Mouse (Mus musculus): ENCODE results near the gene Cox6b1. TPM values are rescaled to one million over a fixed set of nuclear protein-coding genes. Genes with fewer than 3 reads are reported as not detected.

Cox6b1 gene
- total and polyA plus RNA-seq, 2 experiments from 2014 or later = 1,408 to 4,395 TPM

- DNase-seq (ENCODE audit: low spot score) (no peak), ATAC-seq (ENCODE audit: insufficient read depth, low read depth) (no peak)
- H3K27ac ChIP-seq (ENCODE audit: low read depth) = no peak overlapping the region
Measured at GRCm38 (mm10) chr7:30608476-30608875, 17.5 kb downstream of the Cox6b1 start.

GRCm38 (mm10) chr7:30607706-30608309 lies 18.1 kb downstream of the Cox6b1 start:
- TF ChIP-seq CTCF (IDR thresholded peaks at IDR 0.05; ENCODE audit: low read depth) (peak; percentile 71), EP300 (IDR thresholded peaks at IDR 0.05; ENCODE audit: low read depth) (no peak)
- H3K4me1 ChIP-seq (ENCODE audit: control insufficient read depth, insufficient read depth) = peaks cover 8% of the 10 kb centered on the region; the same call in 1 of the 2 replicates
- H3K9me3 ChIP-seq (replicated peaks; ENCODE audit: control insufficient read depth, low read length) = no peaks in the 10 kb centered on the region
- ATAC-seq (ENCODE audit: insufficient read depth, low read depth) (peak; percentile 56), DNase-seq (ENCODE audit: low spot score) (peak; percentile 60)
- no peak overlapping the region for H3K27ac ChIP-seq (ENCODE audit: low read depth)
- no peak overlapping the region for H3K4me2 ChIP-seq (ENCODE audit: low read depth, low read length)
- 25% methylated on average over 8 of the region's 8 CpGs for WGBS
- H3K9ac ChIP-seq (replicated peaks; ENCODE audit: low read depth, low read length) = no peak overlapping the region
- H3K4me3 ChIP-seq (ENCODE audit: low read depth, low read length) = no peak overlapping the region
- H3K36me3 ChIP-seq (replicated peaks; ENCODE audit: control insufficient read depth, insufficient read depth, low read length) = no peaks in the 10 kb centered on the region
- H3K27me3 ChIP-seq (ENCODE audit: control insufficient read depth, insufficient read depth, low read length) = no peaks in the 10 kb centered on the region

More at GRCm38 (mm10) chr7:30608476-30608875, 17.5 kb downstream of the Cox6b1 start:
- no peaks in the 10 kb centered on the region for H3K27me3 ChIP-seq (ENCODE audit: control insufficient read depth, insufficient read depth, low read length)
- WGBS = 57% methylated on average over 16 of the region's 16 CpGs
- H3K9ac ChIP-seq (replicated peaks; ENCODE audit: low read depth, low read length) = no peak overlapping the region
- no peak overlapping the region for H3K4me3 ChIP-seq (ENCODE audit: low read depth, low read length)
- H3K9me3 ChIP-seq (replicated peaks; ENCODE audit: control insufficient read depth, low read length) = no peaks in the 10 kb centered on the region
- TF ChIP-seq EP300 (IDR thresholded peaks at IDR 0.05; ENCODE audit: low read depth) (no peak), CTCF (IDR thresholded peaks at IDR 0.05; ENCODE audit: low read depth) (no peak)
- peaks cover 8% of the 10 kb centered on the region; the same call in 1 of the 2 replicates for H3K4me1 ChIP-seq (ENCODE audit: control insufficient read depth, insufficient read depth)
- H3K36me3 ChIP-seq (replicated peaks; ENCODE audit: control insufficient read depth, insufficient read depth, low read length) = no peaks in the 10 kb centered on the region
- no peak overlapping the region for H3K4me2 ChIP-seq (ENCODE audit: low read depth, low read length)

DNA sequence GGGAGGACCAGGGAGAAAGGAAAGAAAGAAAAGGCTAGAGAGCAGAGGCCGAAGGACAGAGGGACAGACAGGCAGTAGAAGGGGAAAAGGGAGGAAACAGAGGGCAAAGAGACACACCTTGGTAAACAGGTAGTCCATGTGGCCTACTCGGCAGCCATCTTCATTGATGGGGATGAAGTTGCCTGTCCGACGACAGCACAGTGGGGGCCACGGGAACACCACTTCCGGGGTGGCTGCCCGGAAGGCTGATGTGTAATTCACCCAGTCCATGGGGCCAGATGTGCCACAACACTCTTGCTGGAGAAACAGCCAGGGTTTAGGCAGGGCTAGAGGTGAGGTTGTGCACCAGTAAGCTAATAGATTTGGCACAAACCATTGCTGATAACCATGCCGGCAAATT lies 21.0 kb downstream of the Cox6b1 start:
- 81% methylated on average over 8 of the region's 8 CpGs for WGBS
- Histone ChIP-seq H3K27ac (ENCODE audit: low read depth) (no peak overlapping the region), H3K27me3 (ENCODE audit: control insufficient read depth, insufficient read depth, low read length) (no peaks in the 10 kb centered on the region), H3K9me3 (replicated peaks; ENCODE audit: control insufficient read depth, low read length) (no peaks in the 10 kb centered on the region), H3K4me3 (ENCODE audit: low read depth, low read length) (no peak overlapping the region), H3K4me2 (ENCODE audit: low read depth, low read length) (no peak overlapping the region), H3K36me3 (replicated peaks; ENCODE audit: control insufficient read depth, insufficient read depth, low read length) (no peaks in the 10 kb centered on the region), H3K9ac (replicated peaks; ENCODE audit: low read depth, low read length) (no peak overlapping the region), H3K4me1 (ENCODE audit: control insufficient read depth, insufficient read depth) (peaks cover 9% of the 10 kb centered on the region; the same call in 1 of the 2 replicates)
- TF ChIP-seq CTCF (IDR thresholded peaks at IDR 0.05; ENCODE audit: low read depth) (no peak), EP300 (IDR thresholded peaks at IDR 0.05; ENCODE audit: low read depth) (no peak)
- DNase-seq (ENCODE audit: low spot score) (no peak), ATAC-seq (ENCODE audit: insufficient read depth, low read depth) (no peak)

DNA sequence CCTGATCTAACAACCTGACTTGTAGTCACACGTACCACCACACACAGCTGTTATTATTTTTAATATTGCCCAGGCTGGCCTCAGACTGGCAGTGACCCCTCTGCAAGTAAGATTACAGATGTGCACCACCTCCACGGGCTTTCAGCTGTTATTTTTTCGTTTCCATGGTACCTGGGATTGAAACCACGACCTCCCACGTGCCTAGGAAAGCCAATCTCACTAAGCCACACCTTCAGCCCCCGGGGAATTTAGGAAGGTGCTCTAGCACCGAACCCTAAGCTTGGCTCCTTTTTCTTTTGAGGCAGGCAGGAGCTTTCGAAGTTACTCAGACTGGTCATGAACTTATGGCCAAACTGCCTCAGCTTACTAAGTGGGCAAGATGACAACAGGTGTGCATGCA lies 21.5 kb downstream of the Cox6b1 start:
- Histone ChIP-seq H3K36me3 (replicated peaks; ENCODE audit: control insufficient read depth, insufficient read depth, low read length) (no peaks in the 10 kb centered on the region), H3K9me3 (replicated peaks; ENCODE audit: control insufficient read depth, low read length) (no peaks in the 10 kb centered on the region), H3K27me3 (ENCODE audit: control insufficient read depth, insufficient read depth, low read length) (no peaks in the 10 kb centered on the region), H3K4me1 (ENCODE audit: control insufficient read depth, insufficient read depth) (0 out of 2 replicates have a peak, but pooled peaks cover 6% of the 10 kb centered on the region), H3K4me3 (ENCODE audit: low read depth, low read length) (no peak overlapping the region), H3K4me2 (ENCODE audit: low read depth, low read length) (no peak overlapping the region), H3K9ac (replicated peaks; ENCODE audit: low read depth, low read length) (no peak overlapping the region), H3K27ac (ENCODE audit: low read depth) (no peak overlapping the region)
- no peak for ATAC-seq (ENCODE audit: insufficient read depth, low read depth)
- 61% methylated on average over 8 of the region's 8 CpGs for WGBS
- DNase-seq (ENCODE audit: low spot score) = no peak
- TF ChIP-seq EP300 (IDR thresholded peaks at IDR 0.05; ENCODE audit: low read depth) = no peak
- no peak for TF ChIP-seq CTCF (IDR thresholded peaks at IDR 0.05; ENCODE audit: low read depth)

- TF ChIP-seq EP300 (IDR thresholded peaks at IDR 0.05; ENCODE audit: low read depth) (no peak), CTCF (IDR thresholded peaks at IDR 0.05; ENCODE audit: low read depth) (no peak)
- Histone ChIP-seq H3K27ac (ENCODE audit: low read depth) (no peak overlapping the region), H3K9me3 (replicated peaks; ENCODE audit: control insufficient read depth, low read length) (no peaks in the 10 kb centered on the region), H3K4me2 (ENCODE audit: low read depth, low read length) (no peak overlapping the region), H3K27me3 (ENCODE audit: control insufficient read depth, insufficient read depth, low read length) (no peaks in the 10 kb centered on the region), H3K36me3 (replicated peaks; ENCODE audit: control insufficient read depth, insufficient read depth, low read length) (no peaks in the 10 kb centered on the region), H3K4me3 (ENCODE audit: low read depth, low read length) (no peak overlapping the region), H3K4me1 (ENCODE audit: control insufficient read depth, insufficient read depth) (0 out of 2 replicates have a peak, but pooled peaks cover 6% of the 10 kb centered on the region), H3K9ac (replicated peaks; ENCODE audit: low read depth, low read length) (no peak overlapping the region)
- DNase-seq (ENCODE audit: low spot score) (no peak), ATAC-seq (ENCODE audit: insufficient read depth, low read depth) (no peak)
- WGBS = 22% methylated on average over 3 of the region's 3 CpGs
Measured at GRCm38 (mm10) chr7:30602583-30602982, 23.4 kb downstream of the Cox6b1 start.

GRCm38 (mm10) chr7:30600651-30601050 lies 25.3 kb downstream of the Cox6b1 start:
- Histone ChIP-seq H3K9ac (replicated peaks; ENCODE audit: low read depth, low read length) (no peak overlapping the region), H3K4me1 (ENCODE audit: control insufficient read depth, insufficient read depth) (0 out of 2 replicates have a peak, but pooled peaks cover 6% of the 10 kb centered on the region), H3K27ac (ENCODE audit: low read depth) (no peak overlapping the region), H3K4me3 (ENCODE audit: low read depth, low read length) (no peak overlapping the region), H3K9me3 (replicated peaks; ENCODE audit: control insufficient read depth, low read length) (no peaks in the 10 kb centered on the region), H3K36me3 (replicated peaks; ENCODE audit: control insufficient read depth, insufficient read depth, low read length) (no peaks in the 10 kb centered on the region), H3K27me3 (ENCODE audit: control insufficient read depth, insufficient read depth, low read length) (no peaks in the 10 kb centered on the region), H3K4me2 (ENCODE audit: low read depth, low read length) (no peak overlapping the region)
- TF ChIP-seq EP300 (IDR thresholded peaks at IDR 0.05; ENCODE audit: low read depth) (no peak), CTCF (IDR thresholded peaks at IDR 0.05; ENCODE audit: low read depth) (no peak)
- ATAC-seq (ENCODE audit: insufficient read depth, low read depth) (no peak), DNase-seq (ENCODE audit: low spot score) (no peak)
- 63% methylated on average over 7 of the region's 7 CpGs for WGBS

Data from heart, postnatal 0 days (tissue).